Mouse (Mus musculus) heart, adult 2 months (tissue): ENCODE measurements around the gene Filip1l.

Experiments used
- CTCF ChIP-seq: fragments of 200-600 bp; IDR thresholded peaks from 2 replicates; pipeline ENCODE4 v1.8.1; 2022; ENCODE audit warnings: antibody characterized with exemption, mild to moderate bottlenecking, moderate library complexity
- EP300 ChIP-seq: fragments of 200-500 bp; IDR thresholded peaks from 2 replicates; pipeline ENCODE4 v1.6.1; 2011; ENCODE audit warnings: low read depth, low read length, control low read depth; ENCODE audit not compliant: insufficient read depth
- POLR2A ChIP-seq: fragments of 200-500 bp; IDR thresholded peaks from 2 replicates; pipeline ENCODE4 v1.6.1; 2011; ENCODE audit warnings: mild to moderate bottlenecking, low read depth, low read length, control low read depth; ENCODE audit not compliant: insufficient read depth

- TF ChIP-seq CTCF (no peak), POLR2A (no peak), EP300 (no peak)
Observed at GRCm38 (mm10) chr16:57514371-57514770, 161.5 kb downstream of the Filip1l start.
